Mouse (Mus musculus) lung, embryonic 16.5 days (tissue): ENCODE measurements around the gene Vdr. TPM values are rescaled to one million over a fixed set of nuclear protein-coding genes. Genes with fewer than 3 reads are reported as not detected.

Source experiments
- ATAC-seq: fragments of 200-750 bp; cut with Nextera tagmentation; 2 replicates; pipeline ENCODE4 v1.8.0; 2017; ENCODE audit warnings: low read depth, mild to moderate bottlenecking, moderate library complexity
- H3K27ac ChIP-seq: fragments of 300-500 bp; sonication (generic); 2 replicates; pipeline ENCODE4 v1.5.1; 2014; ENCODE audit warnings: mild to moderate bottlenecking, control low read depth, low read length
- H3K27me3 ChIP-seq: fragments of 300-500 bp; sonication (generic); 2 replicates; pipeline ENCODE4 v1.6.1; 2014; ENCODE audit warnings: low read depth, low read length, mixed read lengths; ENCODE audit not compliant: control insufficient read depth, insufficient read depth
- H3K36me3 ChIP-seq: fragments of 300-500 bp; sonication (generic); 2 replicates; pipeline ENCODE4 v1.6.1; 2014; ENCODE audit warnings: low read length; ENCODE audit not compliant: control insufficient read depth, insufficient read depth
- H3K4me1 ChIP-seq: fragments of 300-500 bp; sonication (generic); replicated peaks from 2 replicates; pipeline ENCODE4 v1.6.1; 2014; ENCODE audit warnings: low read length, mixed read lengths; ENCODE audit not compliant: control insufficient read depth, insufficient read depth
- H3K4me2 ChIP-seq: fragments of 300-500 bp; sonication (generic); 2 replicates; pipeline ENCODE4 v1.6.1; 2014; ENCODE audit warnings: low read depth, low read length, control low read depth
- H3K4me3 ChIP-seq: fragments of 300-500 bp; sonication (generic); 2 replicates; pipeline ENCODE4 v1.5.1; 2014; ENCODE audit warnings: mild to moderate bottlenecking, low read length, control low read depth
- H3K9ac ChIP-seq: fragments of 300-500 bp; sonication (generic); 2 replicates; pipeline ENCODE4 v1.6.1; 2014; ENCODE audit warnings: low read length, control low read depth
- H3K9me3 ChIP-seq: fragments of 300-500 bp; sonication (generic); 2 replicates; pipeline ENCODE4 v1.6.1; 2016; ENCODE audit warnings: low read length; ENCODE audit not compliant: control insufficient read depth
- WGBS: fragments of 180-500 bp; shearing (Covaris S2); extraction: QIAGEN DNeasy Blood & Tissue Kit; methylation state at CpG from one replicate; pipeline ENCODE4 v1.1.7; 2014; 5-methylcytosine and 5-hydroxymethylcytosine counted together
- polyA plus RNA-seq: library from polyadenylated mRNA; unstranded; fragments of >200 nt; fragmentation: Nextera tagmentation; extraction: Ambion mirVana; gene quantifications from 2 replicates; pipeline ENCODE4 v1.2.1, GENCODE M21; 2015

The Vdr gene
- polyA plus RNA-seq, 1 experiment from 2014 or later: 1.7 TPM

DNA sequence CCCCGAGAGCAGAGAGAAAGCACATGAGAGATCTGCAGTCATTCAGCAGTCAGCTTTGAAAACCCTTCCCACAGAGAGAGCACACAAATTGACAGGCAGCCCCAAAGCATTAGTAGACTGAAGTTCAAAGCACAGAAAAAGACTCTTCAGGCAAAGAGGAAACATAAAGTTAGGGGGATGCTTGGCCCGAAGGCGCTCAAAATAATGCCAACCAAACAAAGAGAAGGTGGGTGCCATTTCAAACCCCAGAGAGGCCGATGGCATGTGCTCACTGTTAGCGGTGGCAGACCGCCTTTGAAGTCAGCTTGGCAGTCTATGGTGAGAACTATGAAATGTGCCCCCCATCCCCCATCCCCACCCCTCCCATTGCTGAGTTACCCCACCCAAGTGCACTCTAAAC is 68.4 kb downstream of the Vdr start:
- WGBS: 87% methylated on average over 6 of the region's 6 CpGs
- Histone ChIP-seq H3K27me3 (no peaks in the 10 kb centered on the region), H3K9ac (no peak overlapping the region), H3K4me1 (peaks cover 37% of the 10 kb centered on the region), H3K4me3 (no peak overlapping the region), H3K9me3 (no peaks in the 10 kb centered on the region), H3K4me2 (no peak overlapping the region), H3K36me3 (no peaks in the 10 kb centered on the region), H3K27ac (no peak overlapping the region)
- ATAC-seq: no peak

DNA sequence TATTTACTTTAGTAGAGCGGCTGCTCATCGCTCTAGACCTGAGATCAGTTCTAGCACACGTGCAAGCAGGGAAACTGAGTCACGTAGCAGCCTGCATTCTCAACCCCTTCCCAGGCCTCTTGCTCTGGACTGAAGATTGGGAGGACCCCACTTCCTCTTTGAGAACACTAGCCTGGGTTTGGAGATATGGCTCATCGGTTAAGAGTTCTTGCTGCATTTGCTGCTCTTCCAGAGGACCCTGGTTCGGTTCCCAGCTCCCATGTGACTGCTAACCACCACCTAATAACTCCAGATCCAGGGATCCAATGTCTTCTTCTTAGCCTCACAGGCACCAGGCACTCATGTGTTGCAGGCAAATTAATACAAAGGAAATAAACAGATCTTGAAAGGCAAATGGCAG is 69.0 kb downstream of the Vdr start:
- H3K27me3 ChIP-seq: no peaks in the 10 kb centered on the region
- H3K4me2 ChIP-seq: no peak overlapping the region
- no peak for ATAC-seq
- no peak overlapping the region for H3K27ac ChIP-seq
- peaks cover 44% of the 10 kb centered on the region for H3K4me1 ChIP-seq
- no peak overlapping the region for H3K9ac ChIP-seq
- H3K9me3 ChIP-seq: no peaks in the 10 kb centered on the region
- H3K4me3 ChIP-seq: no peak overlapping the region
- H3K36me3 ChIP-seq: no peaks in the 10 kb centered on the region
- 91% methylated on average over 6 of the region's 6 CpGs for WGBS

DNA sequence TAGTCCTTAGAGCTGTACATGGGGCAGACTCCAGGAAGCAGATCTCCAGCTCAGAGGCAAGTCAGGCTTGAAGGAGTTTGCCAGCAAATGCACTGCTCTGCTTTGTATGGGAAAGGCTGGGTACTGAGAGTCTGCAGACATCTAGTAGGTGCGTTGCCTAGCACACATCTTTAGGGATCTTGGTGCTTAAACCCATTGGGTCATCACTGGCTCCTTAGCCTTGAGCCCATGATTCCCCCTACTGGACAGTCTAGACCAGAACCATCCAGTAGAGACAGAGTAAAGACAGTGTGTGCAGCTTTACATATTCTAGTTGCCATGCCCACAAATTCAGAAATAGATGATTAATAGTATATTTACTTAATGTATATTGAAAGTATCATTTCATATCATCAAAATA is 69.6 kb downstream of the Vdr start:
- H3K4me2 ChIP-seq: no peak overlapping the region
- H3K27me3 ChIP-seq: no peaks in the 10 kb centered on the region
- H3K9me3 ChIP-seq: no peaks in the 10 kb centered on the region
- no peak overlapping the region for H3K9ac ChIP-seq
- WGBS: 68% methylated on average over 1 of the region's 1 CpGs
- H3K36me3 ChIP-seq: no peaks in the 10 kb centered on the region
- ATAC-seq: no peak
- no peak overlapping the region for H3K4me3 ChIP-seq
- H3K4me1 ChIP-seq: peaks cover 48% of the 10 kb centered on the region
- H3K27ac ChIP-seq: peak overlapping the region; percentile 85

DNA sequence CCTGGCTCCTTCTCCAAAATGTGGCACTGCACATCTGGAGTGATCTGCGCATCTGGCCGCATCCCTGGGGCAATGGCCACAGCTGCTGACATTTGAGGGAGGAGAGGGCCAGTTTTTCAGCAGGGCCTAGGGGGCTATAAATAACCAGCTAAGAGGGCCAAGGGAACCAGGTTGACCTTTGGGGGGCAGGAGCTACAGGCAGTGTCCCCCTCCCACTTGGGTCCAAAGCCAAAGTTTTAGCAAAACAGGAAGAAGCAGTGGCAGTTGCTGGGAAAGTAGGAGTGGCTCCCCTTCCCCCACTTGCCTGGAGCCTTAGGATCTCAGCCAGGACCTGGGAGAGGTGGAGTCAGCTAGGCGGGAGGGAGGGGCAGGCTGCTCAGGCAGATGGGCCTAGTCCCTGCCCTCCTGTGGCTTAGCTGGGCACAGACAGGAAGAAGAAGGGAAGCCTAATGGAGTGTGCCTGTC is 70.4 kb downstream of the Vdr start:
- Histone ChIP-seq H3K4me1 (peaks cover 48% of the 10 kb centered on the region), H3K27ac (peak overlapping the region; percentile 85), H3K4me2 (no peak overlapping the region), H3K4me3 (no peak overlapping the region), H3K36me3 (no peaks in the 10 kb centered on the region), H3K9me3 (no peaks in the 10 kb centered on the region), H3K9ac (peak overlapping the region; percentile 17), H3K27me3 (no peaks in the 10 kb centered on the region)
- peak; percentile 89 for ATAC-seq
- 17% methylated on average over 3 of the region's 3 CpGs for WGBS

DNA sequence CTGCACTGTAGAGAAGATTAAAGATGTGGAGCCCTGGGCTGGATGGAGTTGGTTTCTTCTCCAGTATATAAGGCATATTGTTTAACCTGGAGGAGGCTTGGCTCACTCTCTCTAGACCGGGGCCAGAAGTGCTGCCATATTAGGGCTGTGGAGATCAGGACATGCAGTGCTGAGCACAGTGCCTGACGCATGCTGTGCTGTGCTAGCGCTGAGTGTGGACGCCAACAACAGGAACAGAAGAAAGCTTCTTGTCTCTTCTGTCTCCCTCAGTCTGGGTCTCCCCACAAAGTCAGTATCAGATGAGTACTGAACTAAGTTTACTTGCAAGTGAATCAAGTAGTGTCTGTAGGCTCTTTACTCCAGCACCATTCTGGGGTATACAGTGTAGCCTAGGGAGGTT is 71.0 kb downstream of the Vdr start:
- Histone ChIP-seq H3K4me2 (no peak overlapping the region), H3K9ac (peak overlapping the region; percentile 17; the same call in 1 of the 2 replicates), H3K4me1 (peaks cover 48% of the 10 kb centered on the region), H3K27me3 (no peaks in the 10 kb centered on the region), H3K36me3 (no peaks in the 10 kb centered on the region), H3K9me3 (no peaks in the 10 kb centered on the region), H3K4me3 (no peak overlapping the region), H3K27ac (peak overlapping the region; percentile 85)
- ATAC-seq: no peak
- 66% methylated on average over 4 of the region's 4 CpGs for WGBS

DNA sequence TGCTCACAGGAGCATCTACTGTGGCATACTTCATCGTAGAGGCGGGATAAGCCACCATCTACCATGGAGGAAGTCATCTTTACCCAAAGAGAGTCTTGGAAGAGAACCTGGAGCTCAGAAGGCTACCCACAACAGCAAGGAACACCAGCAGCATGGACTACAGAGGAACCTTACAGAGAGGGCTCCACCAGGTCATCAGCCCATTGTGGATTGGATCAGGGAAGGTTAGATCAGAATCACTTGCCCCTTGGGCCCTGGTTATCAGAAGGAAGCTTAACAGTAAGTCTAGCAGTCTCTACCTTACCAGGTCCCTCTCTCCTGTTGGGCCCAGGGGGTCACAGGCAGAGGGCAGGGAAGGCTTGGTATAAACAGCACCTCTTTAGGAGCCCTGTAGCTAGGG is 71.4 kb downstream of the Vdr start:
- ATAC-seq: no peak
- H3K4me1 ChIP-seq: peaks cover 48% of the 10 kb centered on the region
- H3K9me3 ChIP-seq: no peaks in the 10 kb centered on the region
- no peaks in the 10 kb centered on the region for H3K36me3 ChIP-seq
- H3K4me3 ChIP-seq: no peak overlapping the region
- peak overlapping the region; percentile 85; the same call in 1 of the 2 replicates for H3K27ac ChIP-seq
- no peaks in the 10 kb centered on the region for H3K27me3 ChIP-seq
- 92% methylated on average over 2 of the region's 2 CpGs for WGBS
- H3K9ac ChIP-seq: no peak overlapping the region
- H3K4me2 ChIP-seq: no peak overlapping the region

DNA sequence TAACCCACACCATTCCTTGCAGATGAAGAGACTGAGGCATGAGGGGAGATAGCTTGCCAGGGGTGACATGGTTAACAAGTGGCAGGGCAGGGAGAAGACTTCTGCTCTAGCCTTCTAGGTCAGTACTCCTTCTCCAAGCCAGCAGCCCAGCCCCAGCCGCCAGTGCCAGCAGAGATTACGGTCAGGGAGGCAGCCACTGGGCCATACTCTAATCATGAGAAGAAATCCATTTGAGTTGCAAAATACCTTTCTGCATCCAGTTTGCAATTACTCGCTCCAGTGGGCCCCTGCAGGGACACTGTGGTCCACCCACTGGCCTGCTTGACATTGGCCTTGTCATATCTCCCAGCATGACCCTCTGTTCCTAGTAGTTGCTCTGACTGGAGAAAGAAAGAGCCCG is 72.0 kb downstream of the Vdr start:
- Histone ChIP-seq H3K36me3 (no peaks in the 10 kb centered on the region), H3K9ac (no peak overlapping the region), H3K4me1 (peaks cover 48% of the 10 kb centered on the region), H3K27ac (peak overlapping the region; percentile 94), H3K9me3 (no peaks in the 10 kb centered on the region), H3K4me2 (no peak overlapping the region), H3K27me3 (no peaks in the 10 kb centered on the region), H3K4me3 (no peak overlapping the region)
- no peak for ATAC-seq
- 85% methylated on average over 4 of the region's 4 CpGs for WGBS

DNA sequence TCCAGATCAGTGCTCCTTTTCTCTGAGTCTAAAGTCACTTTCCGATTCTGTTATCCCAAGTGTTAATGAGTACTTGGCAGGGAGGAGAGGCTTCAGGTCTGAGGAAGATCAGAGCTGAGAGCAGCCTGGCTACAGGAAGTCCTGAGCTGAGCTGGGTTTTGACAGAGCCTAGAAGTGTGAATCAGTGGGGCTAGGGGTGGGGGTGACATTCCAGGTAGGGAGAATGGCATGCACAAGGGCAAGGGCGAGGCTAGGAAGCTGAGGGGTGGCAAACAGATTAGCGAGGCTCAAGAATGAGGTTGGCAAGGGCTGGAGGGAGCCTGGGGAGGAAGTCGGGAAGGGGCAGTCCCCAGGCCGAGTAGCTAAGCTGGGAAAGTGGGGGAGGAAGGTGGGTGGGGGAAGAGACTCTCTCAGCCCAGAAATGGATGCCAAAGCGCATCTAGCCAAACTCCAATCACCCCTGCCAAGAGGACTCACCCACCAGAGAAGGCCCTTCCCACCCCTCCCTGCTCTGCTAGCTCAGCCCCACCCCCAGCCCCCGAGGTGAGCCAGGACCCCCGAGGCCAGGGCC is 72.9 kb downstream of the Vdr start:
- peaks cover 51% of the 10 kb centered on the region for H3K4me1 ChIP-seq
- WGBS: 2% methylated on average over 8 of the region's 8 CpGs
- peak overlapping the region; percentile 47 for H3K9ac ChIP-seq
- no peak overlapping the region; the same call in 1 of the 2 replicates for H3K4me2 ChIP-seq
- H3K36me3 ChIP-seq: no peaks in the 10 kb centered on the region
- H3K27me3 ChIP-seq: no peaks in the 10 kb centered on the region
- H3K4me3 ChIP-seq: no peak overlapping the region
- no peaks in the 10 kb centered on the region for H3K9me3 ChIP-seq
- peak; percentile 80 for ATAC-seq
- peak overlapping the region; percentile 94 for H3K27ac ChIP-seq

DNA sequence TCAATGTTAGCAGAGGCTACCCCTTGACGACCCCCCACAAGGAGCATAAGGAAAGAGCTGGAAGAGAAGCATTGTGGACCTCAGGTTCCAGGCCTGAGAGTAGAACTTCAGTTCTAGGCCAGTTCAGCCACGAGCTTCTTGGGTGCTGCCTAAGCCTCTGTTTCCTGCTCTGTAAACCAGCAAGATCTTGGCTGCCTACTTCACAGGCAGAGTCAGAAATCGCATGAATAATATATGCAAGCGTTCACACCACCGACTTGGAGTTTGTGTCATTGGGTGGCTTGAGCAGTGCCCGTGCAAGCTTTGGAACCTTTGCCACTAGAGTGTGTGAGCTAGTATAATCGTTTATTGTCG is 73.6 kb downstream of the Vdr start:
- Histone ChIP-seq H3K36me3 (no peaks in the 10 kb centered on the region), H3K27ac (peak overlapping the region; percentile 94), H3K4me2 (no peak overlapping the region), H3K27me3 (no peaks in the 10 kb centered on the region), H3K4me1 (peaks cover 57% of the 10 kb centered on the region), H3K4me3 (no peak overlapping the region), H3K9me3 (no peaks in the 10 kb centered on the region), H3K9ac (no peak overlapping the region; the same call in 1 of the 2 replicates)
- ATAC-seq: no peak
- WGBS: 30% methylated on average over 8 of the region's 8 CpGs
